Mouse (Mus musculus): ENCODE data around the gene Tstd3. TPM values are rescaled to one million over a fixed set of nuclear protein-coding genes. Genes with fewer than 3 reads are reported as not detected.
"Not testable (repeated sequence)": the region's sequence is repeated elsewhere in the genome, so short reads cannot be mapped to it uniquely, and the experiment has no call there.

Gene Tstd3
- polyA plus RNA-seq, 1 experiment from 2014 or later, result 8.2 TPM

DNA sequence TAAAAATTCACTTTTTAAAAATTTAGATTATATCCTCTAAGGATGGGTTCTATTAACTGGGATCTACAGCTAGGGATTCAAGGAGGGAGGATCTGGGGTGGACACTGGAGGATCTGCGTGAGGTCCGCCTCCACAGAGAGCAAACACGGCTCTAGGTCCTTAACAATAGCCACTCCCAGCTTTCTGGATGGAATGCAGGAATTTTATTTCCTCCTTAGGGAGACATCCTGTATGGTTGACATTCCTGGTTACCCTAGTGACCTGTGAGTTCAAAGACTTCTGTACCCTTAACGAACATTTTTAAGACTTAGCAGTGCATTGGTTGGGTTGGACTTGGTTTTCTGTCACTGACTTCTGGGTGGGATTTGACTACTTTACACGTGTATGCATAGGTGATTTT lies 21.3 kb downstream of the Tstd3 start:
- Histone ChIP-seq H3K9me3 (replicated peaks) (no peaks in the 10 kb centered on the region), H3K4me3 (replicated peaks) (no peak overlapping the region), H3K4me2 (replicated peaks) (no peak overlapping the region), H3K27me3 (no peaks in the 10 kb centered on the region), H3K27ac (replicated peaks) (no peak overlapping the region), H3K36me3 (peaks cover 14% of the 10 kb centered on the region), H3K9ac (no peak overlapping the region), H3K4me1 (no peaks in the 10 kb centered on the region)
- WGBS, result 57% methylated on average over 5 of the region's 5 CpGs
- ATAC-seq (ENCODE audit: insufficient number of reproducible peaks, low FRiP score, low TSS enrichment, low read depth), result no peak

DNA sequence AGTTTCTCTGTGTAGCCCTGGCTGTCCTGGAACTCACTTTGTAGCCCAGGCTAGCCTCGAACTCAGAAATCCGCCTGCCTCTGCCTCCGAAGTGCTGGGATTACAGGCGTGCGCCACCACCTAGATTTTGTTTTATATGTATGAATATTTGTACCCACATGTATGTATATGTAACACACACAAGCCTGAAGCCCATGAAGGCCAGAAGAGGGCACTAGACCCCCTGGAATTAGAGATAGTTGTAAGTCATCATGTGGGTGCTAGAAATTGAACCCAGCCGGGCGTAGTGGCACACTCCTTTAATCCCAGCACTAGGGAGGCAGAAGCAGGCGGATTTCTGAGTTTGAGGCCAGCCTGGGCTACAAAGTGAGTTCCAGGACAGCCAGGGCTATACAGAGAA lies 22.9 kb downstream of the Tstd3 start:
- not testable (repeated sequence) for H3K27ac ChIP-seq (replicated peaks); ATAC-seq (ENCODE audit: insufficient number of reproducible peaks, low FRiP score, low TSS enrichment, low read depth); H3K9ac ChIP-seq; H3K4me3 ChIP-seq (replicated peaks); H3K27me3 ChIP-seq; H3K4me1 ChIP-seq; H3K4me2 ChIP-seq (replicated peaks); H3K9me3 ChIP-seq (replicated peaks)
- H3K36me3 ChIP-seq, result peaks cover 14% of the 10 kb centered on the region
- WGBS, result 94% methylated on average over 8 of the region's 8 CpGs

DNA sequence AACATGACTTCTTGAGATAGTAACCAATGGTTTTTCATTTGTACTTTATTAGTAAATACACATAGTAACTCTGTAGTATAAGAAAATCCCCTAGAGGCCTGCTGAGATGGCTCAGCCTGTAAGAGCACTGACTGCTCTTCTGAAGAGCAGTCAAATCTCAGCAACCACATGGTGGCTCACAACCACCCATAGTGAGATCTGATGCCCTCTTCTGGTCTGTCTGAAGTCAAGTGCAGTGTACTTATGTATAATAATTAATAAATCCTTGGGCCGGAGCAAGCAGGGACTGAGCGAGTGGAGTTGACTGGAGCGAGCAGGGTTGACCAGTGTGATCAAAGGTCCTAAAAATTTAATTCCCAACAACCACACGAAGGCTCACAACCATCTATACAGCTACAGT lies 27.8 kb downstream of the Tstd3 start:
- H3K36me3 ChIP-seq, result peaks cover 8% of the 10 kb centered on the region; the same call in 1 of the 2 replicates
- whole genome bisulfite sequencing, result 91% methylated on average over 4 of the region's 4 CpGs
- H3K4me1 ChIP-seq, result no peaks in the 10 kb centered on the region
- no peak overlapping the region for H3K4me2 ChIP-seq (replicated peaks)
- H3K27ac ChIP-seq (replicated peaks), result no peak overlapping the region
- no peak overlapping the region for H3K4me3 ChIP-seq (replicated peaks)
- ATAC-seq (ENCODE audit: insufficient number of reproducible peaks, low FRiP score, low TSS enrichment, low read depth), result no peak
- H3K9ac ChIP-seq, result no peak overlapping the region
- no peaks in the 10 kb centered on the region for H3K9me3 ChIP-seq (replicated peaks)
- H3K27me3 ChIP-seq, result no peaks in the 10 kb centered on the region

DNA sequence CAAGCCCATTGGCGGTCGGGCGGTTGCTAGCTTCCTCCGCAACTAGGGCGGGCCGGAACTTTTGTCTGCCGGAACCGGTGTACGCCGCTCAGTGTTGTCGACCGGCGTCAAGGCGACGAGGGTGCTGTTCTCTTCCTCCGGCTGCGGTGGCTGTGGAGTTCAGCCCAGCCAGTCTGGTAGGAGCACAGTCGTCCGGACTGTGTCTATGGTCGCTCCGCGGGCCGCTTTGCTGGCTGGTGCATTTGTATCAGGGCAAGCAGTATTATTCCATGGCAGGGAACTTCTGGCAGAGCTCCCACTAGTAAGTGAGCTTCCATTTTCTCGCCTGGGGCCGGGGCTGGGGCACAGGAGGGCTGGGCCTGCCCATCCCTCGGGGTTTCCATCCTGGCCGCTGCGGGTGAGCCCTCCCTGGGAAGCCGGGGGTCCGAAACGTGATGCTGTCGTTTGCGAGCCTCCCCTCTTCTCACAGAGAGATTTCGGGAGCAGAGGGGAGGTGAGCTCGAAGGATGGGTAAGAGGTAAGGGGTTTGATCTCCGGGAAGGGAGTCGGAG lies 39.3 kb downstream of the Tstd3 start, which contains the start of gene Ccnc:
TSS of gene Ccnc (plus strand) at position 87 of the 551 bp plus-strand sequence.
- Histone ChIP-seq H3K4me1 (peaks cover 6% of the 10 kb centered on the region), H3K27ac (replicated peaks) (peak within 1 kb of the TSS; percentile 82), H3K27me3 (no peaks in the 10 kb centered on the region), H3K4me2 (replicated peaks) (peak within 1 kb of the TSS; percentile 71), H3K36me3 (peaks cover under 1% of the 10 kb centered on the region; the same call in 1 of the 2 replicates), H3K9me3 (replicated peaks) (no peaks in the 10 kb centered on the region), H3K4me3 (replicated peaks) (peak within 1 kb of the TSS; percentile 87), H3K9ac (peak within 1 kb of the TSS; percentile 67)
- WGBS, result under 1% methylated on average over 37 of the region's 37 CpGs
- ATAC-seq (ENCODE audit: insufficient number of reproducible peaks, low FRiP score, low TSS enrichment, low read depth), result peak; percentile 95

DNA sequence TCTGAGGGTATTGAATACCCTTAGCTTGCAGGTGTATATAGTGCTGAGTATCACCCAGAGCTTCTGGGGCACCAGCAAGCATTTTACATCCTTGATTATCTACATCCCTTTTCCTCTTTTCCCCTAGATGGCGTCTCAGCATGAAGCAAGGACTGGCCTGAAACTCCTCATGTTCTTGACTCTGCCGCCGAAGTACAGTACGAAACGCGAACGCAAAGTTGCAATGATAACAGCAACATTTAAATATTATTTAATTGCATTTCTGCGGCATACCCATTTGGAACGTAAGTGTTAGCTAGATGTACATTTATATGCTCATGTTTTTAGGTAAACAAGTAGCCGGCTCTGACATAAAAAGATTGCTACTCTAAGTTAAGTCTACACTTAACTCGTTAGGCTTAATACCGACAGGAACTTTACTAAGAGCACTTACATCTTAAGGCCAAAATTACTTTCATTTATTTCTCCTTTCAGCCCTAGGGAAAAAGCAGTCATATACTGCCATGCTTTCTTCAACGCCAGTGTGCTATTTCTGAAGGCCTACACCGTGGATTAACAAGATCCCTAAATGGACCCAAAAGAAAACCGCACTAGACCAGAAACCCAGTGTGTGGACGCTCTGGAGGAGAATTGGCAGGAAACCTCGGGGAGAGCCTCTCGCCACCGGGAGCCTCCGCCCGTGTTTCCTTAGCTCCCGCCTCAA lies 39.9 kb downstream of the Tstd3 start:
- peak overlapping the region; percentile 67 for H3K9ac ChIP-seq
- no peaks in the 10 kb centered on the region for H3K27me3 ChIP-seq
- H3K4me3 ChIP-seq (replicated peaks), result peak overlapping the region; percentile 87
- no peak for ATAC-seq (ENCODE audit: insufficient number of reproducible peaks, low FRiP score, low TSS enrichment, low read depth)
- H3K9me3 ChIP-seq (replicated peaks), result no peaks in the 10 kb centered on the region
- under 1% methylated on average over 22 of the region's 22 CpGs for WGBS
- no peaks in the 10 kb centered on the region for H3K36me3 ChIP-seq
- H3K27ac ChIP-seq (replicated peaks), result peak overlapping the region; percentile 82
- peaks cover 6% of the 10 kb centered on the region for H3K4me1 ChIP-seq
- H3K4me2 ChIP-seq (replicated peaks), result peak overlapping the region; percentile 71

DNA sequence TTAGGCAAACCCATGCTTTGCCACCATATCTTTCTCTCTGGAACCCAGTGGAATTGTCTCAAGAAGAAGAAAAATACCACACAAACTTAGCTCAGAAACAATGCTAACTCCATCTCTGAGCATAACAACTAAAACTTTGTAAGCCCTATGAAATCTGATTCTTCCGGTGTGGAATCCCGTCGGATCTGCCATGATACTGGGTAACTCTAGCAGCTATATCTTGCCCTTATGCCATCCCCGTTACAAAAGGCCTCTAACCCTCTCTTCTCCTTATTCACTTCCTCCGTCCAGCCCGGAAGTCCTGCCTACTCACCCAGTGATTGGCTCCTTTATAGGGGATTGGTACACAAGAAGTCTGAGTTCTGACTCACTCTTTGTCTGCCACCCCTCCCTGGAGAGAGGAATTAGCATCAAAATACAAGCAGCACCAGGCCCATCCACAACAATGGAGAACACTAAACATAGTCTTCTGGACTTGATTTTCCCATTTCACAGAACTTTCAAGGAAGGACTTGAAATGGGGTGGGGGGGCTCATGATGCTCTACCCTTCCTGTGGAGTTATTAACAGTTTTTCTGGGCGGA lies 44.2 kb downstream of the Tstd3 start:
- Histone ChIP-seq H3K9ac (no peak overlapping the region), H3K36me3 (no peaks in the 10 kb centered on the region), H3K4me3 (replicated peaks) (no peak overlapping the region), H3K4me2 (replicated peaks) (no peak overlapping the region), H3K27ac (replicated peaks) (no peak overlapping the region), H3K4me1 (no peaks in the 10 kb centered on the region), H3K27me3 (no peaks in the 10 kb centered on the region), H3K9me3 (replicated peaks) (no peaks in the 10 kb centered on the region)
- ATAC-seq (ENCODE audit: insufficient number of reproducible peaks, low FRiP score, low TSS enrichment, low read depth), result no peak
- 48% methylated on average over 7 of the region's 7 CpGs for WGBS

DNA sequence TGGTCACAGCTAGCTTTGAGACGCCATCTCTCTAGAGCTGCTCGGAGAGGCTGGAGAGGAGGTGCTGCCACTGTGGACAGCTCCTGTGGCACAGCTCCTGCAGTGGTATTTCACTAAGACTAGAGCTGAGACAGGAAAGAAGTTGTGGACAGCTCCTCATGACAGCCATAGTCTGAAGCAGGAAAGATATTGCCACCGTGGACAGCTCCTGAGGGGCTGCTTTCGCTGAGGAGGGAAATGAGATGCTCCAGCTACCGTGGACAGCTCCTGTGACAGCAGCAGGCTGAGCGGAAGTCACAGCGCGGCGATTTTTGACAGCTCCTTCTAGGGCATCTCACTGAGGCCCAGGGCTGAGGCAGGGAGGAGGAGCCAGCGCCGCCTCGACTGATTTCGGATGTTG lies 54.9 kb downstream of the Tstd3 start:
- peak; percentile 87 for ATAC-seq (ENCODE audit: insufficient number of reproducible peaks, low FRiP score, low TSS enrichment, low read depth)
- Histone ChIP-seq H3K9me3 (replicated peaks) (no peaks in the 10 kb centered on the region), H3K27me3 (no peaks in the 10 kb centered on the region), H3K27ac (replicated peaks) (no peak overlapping the region), H3K36me3 (no peaks in the 10 kb centered on the region), H3K4me2 (replicated peaks) (no peak overlapping the region; the same call in 1 of the 2 replicates), H3K4me3 (replicated peaks) (no peak overlapping the region), H3K9ac (no peak overlapping the region), H3K4me1 (no peaks in the 10 kb centered on the region)
- 4% methylated on average over 13 of the region's 13 CpGs for WGBS

Other genes starting within 250 kb of the Tstd3 start
- not detected in 2 replicates for gene Prdm13, start 81.2 kb downstream of the Tstd3 start, polyA plus RNA-seq (2015; fragmentation: Nextera tagmentation; extraction: Ambion mirVana)
- 39.7 and 39.8 TPM in 2 replicates for gene Ccnc, start 39.5 kb downstream of the Tstd3 start, polyA plus RNA-seq (2015; fragmentation: Nextera tagmentation; extraction: Ambion mirVana)
- 7.0 and 8.5 TPM in 2 replicates for gene Usp45, start 56 bp downstream of the Tstd3 start, polyA plus RNA-seq (2015; fragmentation: Nextera tagmentation; extraction: Ambion mirVana)
- gene Pnisr, start 80.4 kb upstream of the Tstd3 start, polyA plus RNA-seq (2015; fragmentation: Nextera tagmentation; extraction: Ambion mirVana), result 134 and 141 TPM in 2 replicates
- 13.1 and 13.5 TPM in 2 replicates for gene Coq3, start 112.5 kb upstream of the Tstd3 start, polyA plus RNA-seq (2015; fragmentation: Nextera tagmentation; extraction: Ambion mirVana)
- 4.9 and 5.6 TPM in 2 replicates for gene Faxc, start 164.1 kb upstream of the Tstd3 start, polyA plus RNA-seq (2015; fragmentation: Nextera tagmentation; extraction: Ambion mirVana)